Mouse (Mus musculus): ENCODE results near the gene Tnpo2. TPM values are rescaled to one million over a fixed set of nuclear protein-coding genes. Genes with fewer than 3 reads are reported as not detected.

Tnpo2 gene
- polyA plus RNA-seq, 1 experiment from 2014 or later, result 19.0 TPM

DNA sequence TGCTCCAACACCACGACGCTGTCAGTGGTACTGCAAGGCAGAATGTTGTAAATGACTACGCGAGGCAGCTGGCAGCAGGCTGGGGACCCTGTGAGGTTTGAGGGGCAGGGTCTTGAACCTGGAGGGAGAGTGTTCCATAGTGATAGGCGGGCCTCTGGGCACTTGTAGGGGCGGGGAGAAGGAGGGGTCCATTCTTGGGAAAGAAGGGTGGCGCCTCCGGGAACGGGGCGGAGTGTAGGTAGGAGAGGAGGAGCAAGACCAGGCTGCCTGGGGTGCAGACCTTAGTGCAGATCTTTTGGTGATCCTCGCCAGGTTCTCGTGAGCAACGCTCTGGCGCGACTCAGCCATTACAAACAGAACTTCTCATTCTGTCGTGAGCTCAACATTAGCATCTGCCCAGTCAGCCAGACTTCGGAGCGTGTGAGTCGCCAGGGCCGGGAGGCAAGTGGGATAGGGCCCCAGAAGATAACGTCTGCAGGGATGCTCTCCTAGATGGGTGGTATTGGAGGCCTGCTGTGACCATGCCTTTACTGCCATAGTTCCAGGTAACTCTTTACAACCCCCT, 54.9 kb downstream of the Tnpo2 start:
- Histone ChIP-seq H3K4me3 (ENCODE audit: low read depth, low read length) (no peak overlapping the region), H3K27me3 (ENCODE audit: control insufficient read depth, insufficient read depth, low read length) (no peaks in the 10 kb centered on the region), H3K9me3 (ENCODE audit: control insufficient read depth, low read depth, low read length) (no peaks in the 10 kb centered on the region), H3K4me1 (ENCODE audit: control insufficient read depth, insufficient read depth, low read length) (no peaks in the 10 kb centered on the region), H3K4me2 (replicated peaks; ENCODE audit: low read depth, low read length) (no peak overlapping the region), H3K9ac (replicated peaks; ENCODE audit: low read depth, low read length) (no peak overlapping the region), H3K27ac (ENCODE audit: low read length) (no peak overlapping the region), H3K36me3 (ENCODE audit: control insufficient read depth, insufficient read depth, low read length) (peaks cover 24% of the 10 kb centered on the region)
- 44% methylated on average over 21 of the region's 21 CpGs for WGBS
- no peak for ATAC-seq (ENCODE audit: insufficient number of reproducible peaks, insufficient read depth, low FRiP score, low read depth)

DNA sequence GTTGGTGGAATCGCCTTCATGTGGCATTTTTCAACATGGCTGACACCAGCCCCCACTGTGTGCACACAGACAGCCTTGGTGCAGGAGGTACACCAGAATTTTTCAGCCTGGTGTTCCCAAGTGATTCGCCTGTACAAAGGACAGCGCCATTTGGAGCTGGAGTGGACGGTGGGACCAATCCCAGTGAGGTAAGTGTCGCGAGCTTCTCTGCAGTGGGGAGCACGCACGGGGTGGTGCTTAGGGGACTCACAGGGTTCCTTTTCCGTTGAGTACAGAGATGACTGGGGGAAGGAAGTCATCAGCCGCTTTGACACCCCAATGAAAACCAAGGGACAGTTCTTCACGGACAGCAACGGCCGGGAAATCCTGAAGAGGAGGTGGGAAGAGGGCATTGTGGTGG, 58.3 kb downstream of the Tnpo2 start:
- Histone ChIP-seq H3K4me3 (ENCODE audit: low read depth, low read length) (no peak overlapping the region), H3K9ac (replicated peaks; ENCODE audit: low read depth, low read length) (no peak overlapping the region), H3K9me3 (ENCODE audit: control insufficient read depth, low read depth, low read length) (no peaks in the 10 kb centered on the region), H3K27me3 (ENCODE audit: control insufficient read depth, insufficient read depth, low read length) (no peaks in the 10 kb centered on the region), H3K4me1 (ENCODE audit: control insufficient read depth, insufficient read depth, low read length) (no peaks in the 10 kb centered on the region), H3K4me2 (replicated peaks; ENCODE audit: low read depth, low read length) (no peak overlapping the region), H3K36me3 (ENCODE audit: control insufficient read depth, insufficient read depth, low read length) (peaks cover 26% of the 10 kb centered on the region), H3K27ac (ENCODE audit: low read length) (no peak overlapping the region)
- 94% methylated on average over 13 of the region's 13 CpGs for WGBS
- ATAC-seq (ENCODE audit: insufficient number of reproducible peaks, insufficient read depth, low FRiP score, low read depth), result no peak

DNA sequence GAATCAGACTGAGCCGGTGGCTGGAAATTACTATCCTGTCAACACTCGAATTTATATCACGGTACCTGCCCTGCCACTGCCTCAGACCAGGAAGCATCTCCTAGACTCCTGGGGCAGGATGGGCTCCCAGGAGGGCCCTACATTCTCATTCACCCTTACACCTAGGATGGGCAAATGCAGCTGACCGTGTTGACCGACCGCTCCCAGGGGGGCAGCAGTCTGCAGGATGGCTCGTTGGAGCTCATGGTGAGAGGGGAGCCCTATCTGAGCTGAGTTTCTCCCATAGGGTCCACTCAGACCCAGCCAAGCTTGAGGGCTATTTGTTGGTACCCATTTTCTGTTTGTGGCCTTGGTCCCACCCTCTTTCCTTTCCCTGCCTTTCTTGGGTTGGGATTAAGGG, 58.9 kb downstream of the Tnpo2 start:
- WGBS, result 89% methylated on average over 7 of the region's 7 CpGs
- no peak for ATAC-seq (ENCODE audit: insufficient number of reproducible peaks, insufficient read depth, low FRiP score, low read depth)
- Histone ChIP-seq H3K36me3 (ENCODE audit: control insufficient read depth, insufficient read depth, low read length) (peaks cover 26% of the 10 kb centered on the region), H3K4me3 (ENCODE audit: low read depth, low read length) (no peak overlapping the region), H3K27me3 (ENCODE audit: control insufficient read depth, insufficient read depth, low read length) (no peaks in the 10 kb centered on the region), H3K27ac (ENCODE audit: low read length) (no peak overlapping the region), H3K9me3 (ENCODE audit: control insufficient read depth, low read depth, low read length) (no peaks in the 10 kb centered on the region), H3K4me1 (ENCODE audit: control insufficient read depth, insufficient read depth, low read length) (no peaks in the 10 kb centered on the region), H3K4me2 (replicated peaks; ENCODE audit: low read depth, low read length) (no peak overlapping the region), H3K9ac (replicated peaks; ENCODE audit: low read depth, low read length) (no peak overlapping the region)

DNA sequence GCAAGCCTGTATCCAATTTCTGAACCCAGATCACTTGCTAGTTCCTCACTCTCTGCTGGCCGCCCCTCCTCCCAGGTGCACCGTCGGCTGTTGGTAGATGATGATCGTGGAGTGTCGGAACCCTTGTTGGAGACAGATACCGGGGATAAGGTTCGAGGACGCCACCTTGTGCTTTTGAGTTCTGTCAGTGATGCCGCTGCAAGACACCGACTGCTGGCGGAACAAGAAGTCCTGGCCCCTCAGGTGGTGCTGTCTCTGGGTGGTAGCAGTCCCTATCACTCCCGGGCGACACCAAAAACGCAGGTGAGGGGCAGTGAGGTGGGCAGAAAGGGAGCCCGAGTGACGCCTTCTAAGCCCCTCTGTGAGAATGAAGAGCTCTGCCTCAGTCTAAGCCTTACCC, 59.5 kb downstream of the Tnpo2 start:
- Histone ChIP-seq H3K4me2 (replicated peaks; ENCODE audit: low read depth, low read length) (no peak overlapping the region), H3K36me3 (ENCODE audit: control insufficient read depth, insufficient read depth, low read length) (peaks cover 26% of the 10 kb centered on the region), H3K27ac (ENCODE audit: low read length) (no peak overlapping the region), H3K27me3 (ENCODE audit: control insufficient read depth, insufficient read depth, low read length) (no peaks in the 10 kb centered on the region), H3K4me3 (ENCODE audit: low read depth, low read length) (no peak overlapping the region), H3K4me1 (ENCODE audit: control insufficient read depth, insufficient read depth, low read length) (no peaks in the 10 kb centered on the region), H3K9ac (replicated peaks; ENCODE audit: low read depth, low read length) (no peak overlapping the region), H3K9me3 (ENCODE audit: control insufficient read depth, low read depth, low read length) (no peaks in the 10 kb centered on the region)
- 93% methylated on average over 16 of the region's 16 CpGs for WGBS
- ATAC-seq (ENCODE audit: insufficient number of reproducible peaks, insufficient read depth, low FRiP score, low read depth), result no peak

DNA sequence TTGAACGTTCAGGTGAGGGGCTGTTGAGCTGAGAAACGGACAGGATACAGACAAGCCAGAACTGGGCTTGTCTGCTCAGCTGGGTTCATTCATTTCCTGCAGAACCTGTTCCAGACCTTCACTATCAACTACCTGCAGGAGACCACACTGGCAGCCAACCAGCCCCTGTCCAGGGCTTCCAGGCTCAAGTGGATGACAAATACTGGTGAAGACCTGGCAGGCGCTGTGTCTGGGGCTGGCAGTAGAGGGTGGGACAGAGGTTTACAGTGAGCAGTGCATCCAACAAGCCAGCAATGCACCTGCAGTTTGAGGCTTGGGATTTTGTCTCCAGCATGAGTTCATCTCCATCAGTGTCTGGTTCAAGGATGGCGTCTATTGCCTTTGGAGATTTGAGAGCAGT, 60.1 kb downstream of the Tnpo2 start:
- WGBS, result 87% methylated on average over 4 of the region's 4 CpGs
- Histone ChIP-seq H3K27me3 (ENCODE audit: control insufficient read depth, insufficient read depth, low read length) (no peaks in the 10 kb centered on the region), H3K27ac (ENCODE audit: low read length) (no peak overlapping the region), H3K36me3 (ENCODE audit: control insufficient read depth, insufficient read depth, low read length) (peaks cover 26% of the 10 kb centered on the region), H3K4me3 (ENCODE audit: low read depth, low read length) (no peak overlapping the region), H3K9me3 (ENCODE audit: control insufficient read depth, low read depth, low read length) (no peaks in the 10 kb centered on the region), H3K9ac (replicated peaks; ENCODE audit: low read depth, low read length) (no peak overlapping the region), H3K4me2 (replicated peaks; ENCODE audit: low read depth, low read length) (no peak overlapping the region), H3K4me1 (ENCODE audit: control insufficient read depth, insufficient read depth, low read length) (no peaks in the 10 kb centered on the region)
- ATAC-seq (ENCODE audit: insufficient number of reproducible peaks, insufficient read depth, low FRiP score, low read depth), result no peak

DNA sequence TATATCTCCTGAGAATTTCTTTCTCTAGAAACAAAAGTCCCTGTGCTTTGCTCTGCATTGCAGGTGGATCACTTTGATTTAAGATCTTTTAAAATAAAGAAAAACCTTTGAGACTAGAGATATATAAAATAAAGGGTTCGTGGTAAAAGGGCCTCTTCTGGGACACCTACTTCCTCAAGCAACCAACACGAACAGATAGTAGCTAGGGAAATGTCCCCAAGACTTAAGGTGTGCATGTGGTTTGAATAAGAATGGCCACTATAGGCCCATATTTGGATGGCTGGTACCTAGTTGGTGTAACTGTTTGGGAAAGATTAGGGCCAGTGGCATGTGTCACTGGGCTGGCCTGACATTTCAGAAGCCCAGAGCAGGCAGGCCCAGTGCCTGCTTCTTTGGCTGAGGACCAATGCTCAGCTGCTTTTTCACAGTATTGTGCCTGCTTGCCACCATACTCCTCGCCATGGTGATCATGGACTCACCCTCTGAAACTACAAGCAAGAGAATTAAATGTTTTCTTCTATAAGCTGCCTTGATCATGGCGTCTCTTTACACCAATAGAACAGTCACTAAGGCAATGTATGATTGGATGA, 63.5 kb downstream of the Tnpo2 start:
- ATAC-seq (ENCODE audit: insufficient number of reproducible peaks, insufficient read depth, low FRiP score, low read depth), result no peak
- H3K4me2 ChIP-seq (replicated peaks; ENCODE audit: low read depth, low read length), result no peak overlapping the region
- H3K36me3 ChIP-seq (ENCODE audit: control insufficient read depth, insufficient read depth, low read length), result peaks cover 22% of the 10 kb centered on the region
- no peak overlapping the region for H3K27ac ChIP-seq (ENCODE audit: low read length)
- H3K4me3 ChIP-seq (ENCODE audit: low read depth, low read length), result no peak overlapping the region
- no peaks in the 10 kb centered on the region for H3K9me3 ChIP-seq (ENCODE audit: control insufficient read depth, low read depth, low read length)
- no peaks in the 10 kb centered on the region for H3K4me1 ChIP-seq (ENCODE audit: control insufficient read depth, insufficient read depth, low read length)
- 88% methylated on average over 4 of the region's 4 CpGs for WGBS
- no peak overlapping the region for H3K9ac ChIP-seq (replicated peaks; ENCODE audit: low read depth, low read length)
- no peaks in the 10 kb centered on the region for H3K27me3 ChIP-seq (ENCODE audit: control insufficient read depth, insufficient read depth, low read length)

Small RNAs within 50 kb of the gene (microRNA-seq; reads per million reads assigned to microRNA genes)
- 1.6 reads per million for gene Mir7070

Other genes starting within 250 kb of the Tnpo2 start
- 37.8 and 40.5 TPM in 2 replicates for gene Nfix, start 236.6 kb upstream of the Tnpo2 start, polyA plus RNA-seq (2014; fragmentation: Nextera tagmentation; extraction: Ambion mirVana)
- gene Dand5, start 214.1 kb upstream of the Tnpo2 start, polyA plus RNA-seq (2014; fragmentation: Nextera tagmentation; extraction: Ambion mirVana), result 7.1 and 7.6 TPM in 2 replicates
- 49.5 and 50.5 TPM in 2 replicates for gene Gadd45gip1, start 205.4 kb upstream of the Tnpo2 start, polyA plus RNA-seq (2014; fragmentation: Nextera tagmentation; extraction: Ambion mirVana)
- 119 and 125 TPM in 2 replicates for gene Rad23a, start 196.2 kb upstream of the Tnpo2 start, polyA plus RNA-seq (2014; fragmentation: Nextera tagmentation; extraction: Ambion mirVana)
- 669 and 791 TPM in 2 replicates for gene Calr, start 190.0 kb upstream of the Tnpo2 start, polyA plus RNA-seq (2014; fragmentation: Nextera tagmentation; extraction: Ambion mirVana)
- 83.7 and 88.9 TPM in 2 replicates for gene Farsa, start 179.9 kb upstream of the Tnpo2 start, polyA plus RNA-seq (2014; fragmentation: Nextera tagmentation; extraction: Ambion mirVana)
- gene Syce2, start 164.8 kb upstream of the Tnpo2 start, polyA plus RNA-seq (2014; fragmentation: Nextera tagmentation; extraction: Ambion mirVana), result 65.4 and 77.8 TPM in 2 replicates
- gene Gcdh, start 143.0 kb upstream of the Tnpo2 start, polyA plus RNA-seq (2014; fragmentation: Nextera tagmentation; extraction: Ambion mirVana), result 29.3 and 30.8 TPM in 2 replicates
- gene Klf1, start 135.0 kb upstream of the Tnpo2 start, polyA plus RNA-seq (2014; fragmentation: Nextera tagmentation; extraction: Ambion mirVana), result 2.3 and 2.4 TPM in 2 replicates
- gene Dnase2a, start 128.4 kb upstream of the Tnpo2 start, polyA plus RNA-seq (2014; fragmentation: Nextera tagmentation; extraction: Ambion mirVana), result 14.7 and 17.9 TPM in 2 replicates
- 2.2 and 3.2 TPM in 2 replicates for gene Mast1, start 99.6 kb upstream of the Tnpo2 start, polyA plus RNA-seq (2014; fragmentation: Nextera tagmentation; extraction: Ambion mirVana)
- gene Rtbdn, start 89.9 kb upstream of the Tnpo2 start, polyA plus RNA-seq (2014; fragmentation: Nextera tagmentation; extraction: Ambion mirVana), result 0.20 TPM in 1 of 2 replicates, not detected in the other
- not detected in 2 replicates for gene Gm49661, start 67.5 kb upstream of the Tnpo2 start, polyA plus RNA-seq (2014; fragmentation: Nextera tagmentation; extraction: Ambion mirVana)
- gene Prdx2, start 67.3 kb upstream of the Tnpo2 start, polyA plus RNA-seq (2014; fragmentation: Nextera tagmentation; extraction: Ambion mirVana), result 799 and 888 TPM in 2 replicates
- gene Rnaseh2a, start 67.1 kb upstream of the Tnpo2 start, polyA plus RNA-seq (2014; fragmentation: Nextera tagmentation; extraction: Ambion mirVana), result 114 and 125 TPM in 2 replicates
- gene Junb, start 58.2 kb upstream of the Tnpo2 start, polyA plus RNA-seq (2014; fragmentation: Nextera tagmentation; extraction: Ambion mirVana), result 16.9 and 23.4 TPM in 2 replicates
- gene Hook2, start 46.3 kb upstream of the Tnpo2 start, polyA plus RNA-seq (2014; fragmentation: Nextera tagmentation; extraction: Ambion mirVana), result 34.5 and 34.6 TPM in 2 replicates
- gene Best2, start 22.4 kb upstream of the Tnpo2 start, polyA plus RNA-seq (2014; fragmentation: Nextera tagmentation; extraction: Ambion mirVana), result 0.29 and 0.38 TPM in 2 replicates
- 101 and 103 TPM in 2 replicates for gene Asna1, start 11.6 kb upstream of the Tnpo2 start, polyA plus RNA-seq (2014; fragmentation: Nextera tagmentation; extraction: Ambion mirVana)
- gene Trir, start 10.1 kb upstream of the Tnpo2 start, polyA plus RNA-seq (2014; fragmentation: Nextera tagmentation; extraction: Ambion mirVana), result 132 and 136 TPM in 2 replicates
- gene Fbxw9, start 23.1 kb downstream of the Tnpo2 start, polyA plus RNA-seq (2014; fragmentation: Nextera tagmentation; extraction: Ambion mirVana), result 31.9 and 32.6 TPM in 2 replicates
- gene Gm5741, start 31.1 kb downstream of the Tnpo2 start, polyA plus RNA-seq (2014; fragmentation: Nextera tagmentation; extraction: Ambion mirVana), result not detected in 2 replicates
- gene Dhps, start 34.8 kb downstream of the Tnpo2 start, polyA plus RNA-seq (2014; fragmentation: Nextera tagmentation; extraction: Ambion mirVana), result 51.9 and 53.9 TPM in 2 replicates
- 144 and 153 TPM in 2 replicates for gene Wdr83os, start 43.8 kb downstream of the Tnpo2 start, polyA plus RNA-seq (2014; fragmentation: Nextera tagmentation; extraction: Ambion mirVana)
- 45.0 and 46.4 TPM in 2 replicates for gene Wdr83, start 44.4 kb downstream of the Tnpo2 start, polyA plus RNA-seq (2014; fragmentation: Nextera tagmentation; extraction: Ambion mirVana)
- 41.5 and 45.9 TPM in 2 replicates for gene Man2b1, start 46.4 kb downstream of the Tnpo2 start, polyA plus RNA-seq (2014; fragmentation: Nextera tagmentation; extraction: Ambion mirVana)
- 1.7 and 2.9 TPM in 2 replicates for gene Zfp791, start 86.2 kb downstream of the Tnpo2 start, polyA plus RNA-seq (2014; fragmentation: Nextera tagmentation; extraction: Ambion mirVana)
- not detected in 2 replicates for gene Cks1brt, start 115.0 kb downstream of the Tnpo2 start, polyA plus RNA-seq (2014; fragmentation: Nextera tagmentation; extraction: Ambion mirVana)
- not detected in 2 replicates for gene Olfr371, start 189.1 kb downstream of the Tnpo2 start, polyA plus RNA-seq (2014; fragmentation: Nextera tagmentation; extraction: Ambion mirVana)